Mouse (Mus musculus): Measurements from ENCODE around the gene Vill. TPM values are rescaled to one million over a fixed set of nuclear protein-coding genes. Genes with fewer than 3 reads are reported as not detected.

Gene Vill
- 9.0 and 11.4 TPM in 2 replicates for polyA plus RNA-seq (2015; fragmentation: Nextera tagmentation; extraction: Ambion mirVana)

GRCm38 (mm10) chr9:119052154-119052944 lies at the start of gene Vill:
Gene Vill (plus strand): TSS chr9:119052778.
- Histone ChIP-seq H3K36me3 (ENCODE audit: control insufficient read depth, insufficient read depth) (no peaks in the 10 kb centered on the region), H3K9me3 (replicated peaks; ENCODE audit: control insufficient read depth, low read length) (no peaks in the 10 kb centered on the region), H3K9ac (ENCODE audit: low read length) (peak within 1 kb of the TSS; percentile 61), H3K4me1 (ENCODE audit: control insufficient read depth, insufficient read depth, low read length) (peaks cover 14% of the 10 kb centered on the region), H3K27ac (ENCODE audit: low read length) (no peak within 1 kb of the TSS), H3K4me2 (ENCODE audit: low read depth, low read length) (peak within 1 kb of the TSS; percentile 72), H3K4me3 (ENCODE audit: low read length) (peak within 1 kb of the TSS; percentile 47), H3K27me3 (ENCODE audit: control insufficient read depth, insufficient read depth, low read length) (no peaks in the 10 kb centered on the region)
- ATAC-seq (replicated peaks; ENCODE audit: extremely low read depth, insufficient read depth, low FRiP score) = peak; percentile 91
- WGBS = 11% methylated on average over 22 of the region's 22 CpGs

GRCm38 (mm10) chr9:119003990-119004702 lies 48.4 kb upstream of the Vill start:
- Histone ChIP-seq H3K36me3 (ENCODE audit: control insufficient read depth, insufficient read depth) (no peaks in the 10 kb centered on the region), H3K9me3 (replicated peaks; ENCODE audit: control insufficient read depth, low read length) (no peaks in the 10 kb centered on the region), H3K4me3 (ENCODE audit: low read length) (peak overlapping the region; percentile 7; the same call in 1 of the 2 replicates), H3K27me3 (ENCODE audit: control insufficient read depth, insufficient read depth, low read length) (no peaks in the 10 kb centered on the region), H3K4me1 (ENCODE audit: control insufficient read depth, insufficient read depth, low read length) (peaks cover 39% of the 10 kb centered on the region), H3K9ac (ENCODE audit: low read length) (peak overlapping the region; percentile 26; the same call in 1 of the 2 replicates), H3K27ac (ENCODE audit: low read length) (peak overlapping the region; percentile 49), H3K4me2 (ENCODE audit: low read depth, low read length) (peak overlapping the region; percentile 38)
- 0 out of 2 replicates have a peak, but pooled peaks have one; percentile 35 for ATAC-seq (replicated peaks; ENCODE audit: extremely low read depth, insufficient read depth, low FRiP score)
- 49% methylated on average over 23 of the region's 23 CpGs for WGBS

DNA sequence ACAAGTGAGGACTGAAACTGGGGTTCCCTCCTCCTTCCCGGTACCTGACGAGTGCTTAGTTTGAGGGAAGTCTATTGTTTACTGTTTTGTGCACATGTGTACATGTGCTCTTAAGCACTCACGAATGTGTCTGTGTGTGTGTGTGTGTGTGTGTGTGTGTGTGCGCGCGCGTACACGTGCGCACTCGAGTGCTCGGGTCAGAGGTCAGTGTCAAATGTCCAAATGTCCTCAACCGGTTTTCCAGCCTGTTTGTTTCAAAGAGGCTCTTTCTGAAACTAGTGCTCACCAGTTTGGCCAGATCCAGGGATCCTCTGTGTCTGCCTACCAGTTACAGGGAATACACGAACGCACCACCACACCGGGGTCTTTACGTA lies 47.9 kb upstream of the Vill start:
- ATAC-seq (replicated peaks; ENCODE audit: extremely low read depth, insufficient read depth, low FRiP score) = no peak
- Histone ChIP-seq H3K36me3 (ENCODE audit: control insufficient read depth, insufficient read depth) (no peaks in the 10 kb centered on the region), H3K9me3 (replicated peaks; ENCODE audit: control insufficient read depth, low read length) (no peaks in the 10 kb centered on the region), H3K9ac (ENCODE audit: low read length) (0 out of 2 replicates have a peak overlapping the region, but pooled peaks have one; percentile 42), H3K4me1 (ENCODE audit: control insufficient read depth, insufficient read depth, low read length) (peaks cover 42% of the 10 kb centered on the region), H3K4me3 (ENCODE audit: low read length) (no peak overlapping the region), H3K4me2 (ENCODE audit: low read depth, low read length) (peak overlapping the region; percentile 38), H3K27me3 (ENCODE audit: control insufficient read depth, insufficient read depth, low read length) (no peaks in the 10 kb centered on the region), H3K27ac (ENCODE audit: low read length) (peak overlapping the region; percentile 49)
- WGBS = 85% methylated on average over 16 of the region's 16 CpGs

- H3K9me3 ChIP-seq (replicated peaks; ENCODE audit: control insufficient read depth, low read length) = no peaks in the 10 kb centered on the region
- H3K9ac ChIP-seq (ENCODE audit: low read length) = no peak overlapping the region
- H3K27me3 ChIP-seq (ENCODE audit: control insufficient read depth, insufficient read depth, low read length) = no peaks in the 10 kb centered on the region
- ATAC-seq (replicated peaks; ENCODE audit: extremely low read depth, insufficient read depth, low FRiP score) = no peak
- no peak overlapping the region for H3K4me2 ChIP-seq (ENCODE audit: low read depth, low read length)
- H3K4me3 ChIP-seq (ENCODE audit: low read length) = no peak overlapping the region
- H3K4me1 ChIP-seq (ENCODE audit: control insufficient read depth, insufficient read depth, low read length) = peaks cover 41% of the 10 kb centered on the region
- H3K27ac ChIP-seq (ENCODE audit: low read length) = no peak overlapping the region
- 87% methylated on average over 15 of the region's 15 CpGs for WGBS
- H3K36me3 ChIP-seq (ENCODE audit: control insufficient read depth, insufficient read depth) = no peaks in the 10 kb centered on the region
Measured at GRCm38 (mm10) chr9:119005303-119006029, 47.1 kb upstream of the Vill start.

GRCm38 (mm10) chr9:119007266-119007665 lies 45.3 kb upstream of the Vill start:
- H3K27me3 ChIP-seq (ENCODE audit: control insufficient read depth, insufficient read depth, low read length) = no peaks in the 10 kb centered on the region
- no peak overlapping the region for H3K4me3 ChIP-seq (ENCODE audit: low read length)
- no peaks in the 10 kb centered on the region for H3K36me3 ChIP-seq (ENCODE audit: control insufficient read depth, insufficient read depth)
- no peak overlapping the region for H3K9ac ChIP-seq (ENCODE audit: low read length)
- peaks cover 28% of the 10 kb centered on the region for H3K4me1 ChIP-seq (ENCODE audit: control insufficient read depth, insufficient read depth, low read length)
- 79% methylated on average over 10 of the region's 10 CpGs for WGBS
- no peak overlapping the region for H3K27ac ChIP-seq (ENCODE audit: low read length)
- no peak for ATAC-seq (replicated peaks; ENCODE audit: extremely low read depth, insufficient read depth, low FRiP score)
- no peak overlapping the region for H3K4me2 ChIP-seq (ENCODE audit: low read depth, low read length)
- H3K9me3 ChIP-seq (replicated peaks; ENCODE audit: control insufficient read depth, low read length) = no peaks in the 10 kb centered on the region

DNA sequence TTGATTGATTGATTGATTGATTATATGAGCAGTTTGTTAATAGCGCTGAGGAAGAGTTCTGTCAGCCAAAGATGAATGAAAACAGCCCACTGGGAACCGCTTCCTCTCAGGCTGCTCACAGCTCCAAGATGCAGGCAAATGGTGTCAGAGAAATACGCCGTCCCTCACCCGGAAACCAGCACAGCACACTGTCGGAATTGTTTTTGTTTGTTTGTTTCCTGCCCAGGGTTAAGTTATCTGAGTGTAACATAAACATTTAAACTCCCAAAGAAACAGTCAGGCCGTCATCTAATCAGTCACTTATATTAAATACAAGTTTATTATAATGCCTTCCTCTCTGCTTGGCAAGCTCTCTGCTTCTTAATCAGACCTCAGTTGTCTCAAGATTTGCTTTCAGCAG lies 43.7 kb upstream of the Vill start:
- peak overlapping the region; percentile 34; the same call in 1 of the 2 replicates for H3K27ac ChIP-seq (ENCODE audit: low read length)
- ATAC-seq (replicated peaks; ENCODE audit: extremely low read depth, insufficient read depth, low FRiP score) = 0 out of 2 replicates have a peak, but pooled peaks have one; percentile 14
- no peak overlapping the region for H3K4me2 ChIP-seq (ENCODE audit: low read depth, low read length)
- peaks cover 18% of the 10 kb centered on the region for H3K4me1 ChIP-seq (ENCODE audit: control insufficient read depth, insufficient read depth, low read length)
- no peaks in the 10 kb centered on the region for H3K27me3 ChIP-seq (ENCODE audit: control insufficient read depth, insufficient read depth, low read length)
- H3K4me3 ChIP-seq (ENCODE audit: low read length) = no peak overlapping the region
- H3K36me3 ChIP-seq (ENCODE audit: control insufficient read depth, insufficient read depth) = peaks cover 4% of the 10 kb centered on the region; the same call in 1 of the 2 replicates
- WGBS = 64% methylated on average over 7 of the region's 7 CpGs
- no peaks in the 10 kb centered on the region for H3K9me3 ChIP-seq (replicated peaks; ENCODE audit: control insufficient read depth, low read length)
- 0 out of 2 replicates have a peak overlapping the region, but pooled peaks have one; percentile 13 for H3K9ac ChIP-seq (ENCODE audit: low read length)

- Histone ChIP-seq H3K4me1 (ENCODE audit: control insufficient read depth, insufficient read depth, low read length) (peaks cover 9% of the 10 kb centered on the region; the same call in 1 of the 2 replicates), H3K9me3 (replicated peaks; ENCODE audit: control insufficient read depth, low read length) (no peaks in the 10 kb centered on the region), H3K9ac (ENCODE audit: low read length) (no peak overlapping the region), H3K36me3 (ENCODE audit: control insufficient read depth, insufficient read depth) (peaks cover 9% of the 10 kb centered on the region), H3K27me3 (ENCODE audit: control insufficient read depth, insufficient read depth, low read length) (no peaks in the 10 kb centered on the region), H3K4me3 (ENCODE audit: low read length) (no peak overlapping the region), H3K4me2 (ENCODE audit: low read depth, low read length) (no peak overlapping the region), H3K27ac (ENCODE audit: low read length) (no peak overlapping the region)
- WGBS = 82% methylated on average over 13 of the region's 13 CpGs
- ATAC-seq (replicated peaks; ENCODE audit: extremely low read depth, insufficient read depth, low FRiP score) = no peak
Measured at GRCm38 (mm10) chr9:119010156-119010710, 42.3 kb upstream of the Vill start.

DNA sequence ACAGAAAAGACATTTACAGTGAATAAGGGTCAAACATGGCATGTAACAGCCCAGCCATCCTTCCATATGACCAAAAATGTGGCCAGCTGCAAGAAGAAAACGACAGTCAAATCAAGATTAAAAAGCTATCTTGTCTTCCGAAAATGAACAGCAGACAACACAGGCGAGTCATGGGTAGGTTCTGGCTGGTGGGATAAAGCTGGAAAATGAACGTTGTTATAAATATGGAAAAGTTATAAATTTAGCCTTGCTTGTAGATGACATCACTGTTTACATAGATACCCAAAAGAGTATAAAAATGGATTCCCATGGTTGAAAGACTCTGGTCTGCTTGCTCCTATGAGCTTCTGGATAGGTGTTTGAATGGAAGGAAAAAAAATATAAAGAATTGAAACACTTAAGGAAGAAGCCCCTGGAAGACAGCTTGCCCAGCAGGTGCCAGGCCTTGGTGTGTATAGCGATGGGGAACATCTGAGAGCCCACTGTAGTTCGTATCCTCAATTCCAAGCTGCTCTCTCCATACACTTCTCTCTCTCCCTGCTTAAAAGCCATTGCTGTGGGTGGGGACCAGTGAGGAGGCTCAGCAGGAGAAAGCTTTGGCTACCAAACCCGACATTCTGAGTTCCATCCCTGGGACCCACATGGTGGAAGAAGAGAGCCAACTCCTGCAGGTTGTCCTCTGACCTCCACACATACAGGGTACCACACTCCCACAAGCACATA lies 35.6 kb upstream of the Vill start:
- no peaks in the 10 kb centered on the region for H3K9me3 ChIP-seq (replicated peaks; ENCODE audit: control insufficient read depth, low read length)
- H3K4me2 ChIP-seq (ENCODE audit: low read depth, low read length) = no peak overlapping the region
- no peak overlapping the region for H3K9ac ChIP-seq (ENCODE audit: low read length)
- H3K36me3 ChIP-seq (ENCODE audit: control insufficient read depth, insufficient read depth) = peaks cover 15% of the 10 kb centered on the region
- no peaks in the 10 kb centered on the region for H3K27me3 ChIP-seq (ENCODE audit: control insufficient read depth, insufficient read depth, low read length)
- no peak overlapping the region for H3K27ac ChIP-seq (ENCODE audit: low read length)
- WGBS = 79% methylated on average over 7 of the region's 7 CpGs
- H3K4me1 ChIP-seq (ENCODE audit: control insufficient read depth, insufficient read depth, low read length) = no peaks in the 10 kb centered on the region
- ATAC-seq (replicated peaks; ENCODE audit: extremely low read depth, insufficient read depth, low FRiP score) = no peak
- H3K4me3 ChIP-seq (ENCODE audit: low read length) = no peak overlapping the region

Data from heart, embryonic 16.5 days (tissue).